Mouse (Mus musculus) limb, embryonic 14.5 days (tissue): ENCODE results near the gene Map2k6. TPM values are rescaled to one million over a fixed set of nuclear protein-coding genes. Genes with fewer than 3 reads are reported as not detected.

Experiments
- ATAC-seq: fragments of 200-750 bp; cut with Nextera tagmentation; 2 replicates; pipeline ENCODE4 v1.8.0; 2017; ENCODE audit warnings: low read depth, moderate number of reproducible peaks, moderate TSS enrichment; ENCODE audit not compliant: low FRiP score
- DNase-seq: peaks from one replicate; pipeline ENCODE4 v3.0.0-alpha.2; 2015; ENCODE audit warnings: low spot score
- H3K27ac ChIP-seq: fragments of 300-500 bp; sonication (generic); replicated peaks from 2 replicates; pipeline ENCODE4 v1.5.1; 2014; ENCODE audit warnings: low read depth, mild to moderate bottlenecking, low read length, moderate library complexity, mixed read lengths
- H3K27me3 ChIP-seq: fragments of 300-500 bp; sonication (generic); 2 replicates; pipeline ENCODE4 v1.6.1; 2014; ENCODE audit warnings: low read length, mixed read lengths; ENCODE audit not compliant: control insufficient read depth, insufficient read depth
- H3K36me3 ChIP-seq: fragments of 300-500 bp; sonication (generic); 2 replicates; pipeline ENCODE4 v1.6.1; 2014; ENCODE audit warnings: mild to moderate bottlenecking, low read length, moderate library complexity, mixed read lengths; ENCODE audit not compliant: control insufficient read depth, insufficient read depth
- H3K4me1 ChIP-seq: fragments of 300-500 bp; sonication (generic); 2 replicates; pipeline ENCODE4 v1.6.1; 2014; ENCODE audit warnings: antibody characterized with exemption, low read length, mixed read lengths; ENCODE audit not compliant: control insufficient read depth, insufficient read depth
- H3K4me2 ChIP-seq: fragments of 300-500 bp; sonication (generic); replicated peaks from 2 replicates; pipeline ENCODE4 v1.6.1; 2014; ENCODE audit warnings: low read depth, mild to moderate bottlenecking, low read length, moderate library complexity; ENCODE audit not compliant: severe bottlenecking
- H3K4me3 ChIP-seq: fragments of 300-500 bp; sonication (generic); replicated peaks from 2 replicates; pipeline ENCODE4 v1.5.1; 2014; ENCODE audit warnings: low read length
- H3K9ac ChIP-seq: fragments of 300-500 bp; sonication (generic); 2 replicates; pipeline ENCODE4 v1.6.1; 2014; ENCODE audit warnings: mild to moderate bottlenecking, low read depth, low read length, moderate library complexity; ENCODE audit not compliant: severe bottlenecking
- H3K9me3 ChIP-seq: fragments of 300-500 bp; sonication (generic); 2 replicates; pipeline ENCODE4 v1.6.1; 2016; ENCODE audit warnings: low read length; ENCODE audit not compliant: control insufficient read depth
- POLR2A ChIP-seq: fragments of 200-500 bp; IDR thresholded peaks from 2 replicates; pipeline ENCODE4 v1.8.0; 2012; ENCODE audit warnings: inconsistent platforms, mild to moderate bottlenecking, moderate library complexity, borderline replicate concordance; ENCODE audit not compliant: insufficient read depth, insufficient read length; ENCODE audit errors: extremely low read depth
- WGBS: fragments of 180-500 bp; shearing (Covaris S2); extraction: QIAGEN DNeasy Blood & Tissue Kit; methylation state at CpG from one replicate; pipeline ENCODE4 v1.1.7; 2014; 5-methylcytosine and 5-hydroxymethylcytosine counted together
- polyA plus RNA-seq, 2 experiments: library from polyadenylated mRNA; depleted of rRNA in 1 of 2; stranded (reverse) in 1 of 2; unstranded in 1 of 2; fragments of >200 nt; fragmentation: Nextera tagmentation in 1 of 2; extraction: Ambion mirVana in 1 of 2; gene quantifications; 2 replicates each; pipeline versions ENCODE4 v1.2.1 to v1.2.3; 2012 to 2014

Map2k6 gene
- polyA plus RNA-seq, 2 experiments: 17.4 to 23.7 TPM

GRCm38 (mm10) chr11:110460480-110460879 lies 61.6 kb downstream of the Map2k6 start:
- DNase-seq: no peak
- Histone ChIP-seq H3K36me3 (no peaks in the 10 kb centered on the region), H3K27ac (no peak overlapping the region), H3K4me1 (peaks cover 6% of the 10 kb centered on the region; the same call in 1 of the 2 replicates), H3K27me3 (no peaks in the 10 kb centered on the region), H3K4me3 (no peak overlapping the region), H3K9me3 (no peaks in the 10 kb centered on the region), H3K9ac (no peak overlapping the region), H3K4me2 (no peak overlapping the region)
- no peak for TF ChIP-seq POLR2A
- 52% methylated on average over 2 of the region's 2 CpGs for WGBS
- no peak for ATAC-seq

GRCm38 (mm10) chr11:110461560-110462331 lies 62.8 kb downstream of the Map2k6 start:
- no peak overlapping the region for H3K4me2 ChIP-seq
- H3K9ac ChIP-seq: no peak overlapping the region
- no peaks in the 10 kb centered on the region for H3K27me3 ChIP-seq
- no peaks in the 10 kb centered on the region for H3K9me3 ChIP-seq
- TF ChIP-seq POLR2A: no peak
- H3K36me3 ChIP-seq: no peaks in the 10 kb centered on the region
- 0 out of 2 replicates have a peak, but pooled peaks cover 3% of the 10 kb centered on the region for H3K4me1 ChIP-seq
- no peak overlapping the region for H3K4me3 ChIP-seq
- no peak overlapping the region for H3K27ac ChIP-seq
- no peak for ATAC-seq
- no peak for DNase-seq
- WGBS: 97% methylated on average over 17 of the region's 17 CpGs

- Histone ChIP-seq H3K4me2 (no peak overlapping the region), H3K4me1 (0 out of 2 replicates have a peak, but pooled peaks cover 3% of the 10 kb centered on the region), H3K4me3 (no peak overlapping the region), H3K9ac (no peak overlapping the region), H3K36me3 (no peaks in the 10 kb centered on the region), H3K27me3 (no peaks in the 10 kb centered on the region), H3K9me3 (no peaks in the 10 kb centered on the region), H3K27ac (no peak overlapping the region)
- no peak for TF ChIP-seq POLR2A
- DNase-seq: no peak
- WGBS: 88% methylated on average over 8 of the region's 8 CpGs
- no peak for ATAC-seq
These were observed 64.2 kb downstream of the Map2k6 start for GRCm38 (mm10) chr11:110462975-110463578.

GRCm38 (mm10) chr11:110463801-110464200 lies 64.9 kb downstream of the Map2k6 start:
- H3K27me3 ChIP-seq: no peaks in the 10 kb centered on the region
- H3K4me2 ChIP-seq: no peak overlapping the region
- WGBS: 87% methylated on average over 9 of the region's 9 CpGs
- ATAC-seq (no peak), DNase-seq (no peak)
- no peak overlapping the region for H3K4me3 ChIP-seq
- no peaks in the 10 kb centered on the region for H3K36me3 ChIP-seq
- H3K9me3 ChIP-seq: no peaks in the 10 kb centered on the region
- no peak overlapping the region for H3K27ac ChIP-seq
- 0 out of 2 replicates have a peak, but pooled peaks cover 3% of the 10 kb centered on the region for H3K4me1 ChIP-seq
- H3K9ac ChIP-seq: no peak overlapping the region
- TF ChIP-seq POLR2A: no peak

GRCm38 (mm10) chr11:110469054-110469453 lies 70.1 kb downstream of the Map2k6 start:
- H3K4me1 ChIP-seq: no peaks in the 10 kb centered on the region
- DNase-seq (no peak), ATAC-seq (no peak)
- H3K9ac ChIP-seq: no peak overlapping the region
- H3K4me2 ChIP-seq: no peak overlapping the region
- H3K4me3 ChIP-seq: no peak overlapping the region
- 82% methylated on average over 2 of the region's 2 CpGs for WGBS
- H3K27ac ChIP-seq: no peak overlapping the region
- no peaks in the 10 kb centered on the region for H3K27me3 ChIP-seq
- no peaks in the 10 kb centered on the region for H3K9me3 ChIP-seq
- TF ChIP-seq POLR2A: no peak
- H3K36me3 ChIP-seq: no peaks in the 10 kb centered on the region
